Mouse (Mus musculus): Measurements from ENCODE around the gene Pcsk5. TPM values are rescaled to one million over a fixed set of nuclear protein-coding genes. Genes with fewer than 3 reads are reported as not detected.

Gene Pcsk5
- total RNA-seq, 2 experiments from 2014 or later: 1.9 to 4.0 TPM

GRCm38 (mm10) chr19:17793457-17793856, 44.0 kb downstream of the Pcsk5 start:
- no peak overlapping the region for H3K4me3 ChIP-seq
- intact Hi-C loops (cut with DNase I): no loop called here
- no peak overlapping the region for H3K27ac ChIP-seq
- no peak for DNase-seq
- no peak for TF ChIP-seq CTCF (IDR thresholded peaks at IDR 0.05)

- no peak for DNase-seq
- Histone ChIP-seq H3K27ac (no peak overlapping the region), H3K4me3 (no peak overlapping the region)
- intact Hi-C loops (cut with DNase I): no loop called here
- TF ChIP-seq CTCF (IDR thresholded peaks at IDR 0.05): no peak
Observed at GRCm38 (mm10) chr19:17791485-17792052, 45.9 kb downstream of the Pcsk5 start.

- Histone ChIP-seq H3K4me3 (no peak overlapping the region), H3K27ac (peak overlapping the region; percentile 13; the same call in 1 of the 2 replicates)
- peak; percentile 31 for DNase-seq
- no peak for TF ChIP-seq CTCF (IDR thresholded peaks at IDR 0.05)
- intact Hi-C loops (cut with DNase I): no loop called here
Observed at GRCm38 (mm10) chr19:17788617-17789317, 48.7 kb downstream of the Pcsk5 start.

GRCm38 (mm10) chr19:17786744-17787143, 50.7 kb downstream of the Pcsk5 start:
- no peak overlapping the region for H3K4me3 ChIP-seq
- no peak for TF ChIP-seq CTCF (IDR thresholded peaks at IDR 0.05)
- no peak for DNase-seq
- H3K27ac ChIP-seq: no peak overlapping the region
- intact Hi-C loops (cut with DNase I): no loop called here

GRCm38 (mm10) chr19:17784401-17785192, 52.8 kb downstream of the Pcsk5 start:
- no peak for TF ChIP-seq CTCF (IDR thresholded peaks at IDR 0.05)
- Histone ChIP-seq H3K4me3 (no peak overlapping the region), H3K27ac (no peak overlapping the region)
- DNase-seq: no peak
- intact Hi-C loops (cut with DNase I): no loop called here

- DNase-seq: no peak
- Histone ChIP-seq H3K4me3 (no peak overlapping the region), H3K27ac (no peak overlapping the region)
- intact Hi-C loops (cut with DNase I): no loop called here
- no peak for TF ChIP-seq CTCF (IDR thresholded peaks at IDR 0.05)
Observed at GRCm38 (mm10) chr19:17783231-17783630, 54.2 kb downstream of the Pcsk5 start.

GRCm38 (mm10) chr19:17781323-17781722, 56.1 kb downstream of the Pcsk5 start:
- TF ChIP-seq CTCF (IDR thresholded peaks at IDR 0.05): no peak
- Histone ChIP-seq H3K4me3 (no peak overlapping the region), H3K27ac (no peak overlapping the region)
- no peak for DNase-seq
- intact Hi-C loops (cut with DNase I): no loop called here

GRCm38 (mm10) chr19:17775943-17776342, 61.5 kb downstream of the Pcsk5 start:
- intact Hi-C loops (cut with DNase I): no loop called here
- Histone ChIP-seq H3K27ac (no peak overlapping the region), H3K4me3 (no peak overlapping the region)
- TF ChIP-seq CTCF (IDR thresholded peaks at IDR 0.05): no peak
- DNase-seq: no peak

- no peak for TF ChIP-seq CTCF (IDR thresholded peaks at IDR 0.05)
Observed at GRCm38 (mm10) chr19:17775097-17775496, 62.3 kb downstream of the Pcsk5 start.

GRCm38 (mm10) chr19:17774061-17774460, 63.4 kb downstream of the Pcsk5 start:
- no peak overlapping the region for H3K4me3 ChIP-seq
- DNase-seq: no peak
- intact Hi-C loops (cut with DNase I): no loop called here
- TF ChIP-seq CTCF (IDR thresholded peaks at IDR 0.05): no peak
- no peak overlapping the region for H3K27ac ChIP-seq

More at GRCm38 (mm10) chr19:17775097-17775496, 62.3 kb downstream of the Pcsk5 start:
- Histone ChIP-seq H3K27ac (no peak overlapping the region), H3K4me3 (no peak overlapping the region)
- intact Hi-C loops (cut with DNase I): no loop called here
- no peak for DNase-seq

- peak; percentile 31; the same call in 1 of the 2 replicates for TF ChIP-seq CTCF (IDR thresholded peaks at IDR 0.05)
- peak; percentile 16 for DNase-seq
- H3K27ac ChIP-seq: no peak overlapping the region
- H3K4me3 ChIP-seq: no peak overlapping the region
- intact Hi-C loops (cut with DNase I): no loop called here
Observed at GRCm38 (mm10) chr19:17769610-17770399, 67.6 kb downstream of the Pcsk5 start.

GRCm38 (mm10) chr19:17765001-17765400, 72.4 kb downstream of the Pcsk5 start:
- H3K4me3 ChIP-seq: no peak overlapping the region
- intact Hi-C loops (cut with DNase I): no loop called here
- TF ChIP-seq CTCF (IDR thresholded peaks at IDR 0.05): no peak
- H3K27ac ChIP-seq: no peak overlapping the region
- DNase-seq: no peak
